Mouse (Mus musculus): ENCODE data around the gene Txn2. TPM values are rescaled to one million over a fixed set of nuclear protein-coding genes. Genes with fewer than 3 reads are reported as not detected.

Gene Txn2
- polyA plus RNA-seq, 1 experiment from 2014 or later: 249 TPM

DNA sequence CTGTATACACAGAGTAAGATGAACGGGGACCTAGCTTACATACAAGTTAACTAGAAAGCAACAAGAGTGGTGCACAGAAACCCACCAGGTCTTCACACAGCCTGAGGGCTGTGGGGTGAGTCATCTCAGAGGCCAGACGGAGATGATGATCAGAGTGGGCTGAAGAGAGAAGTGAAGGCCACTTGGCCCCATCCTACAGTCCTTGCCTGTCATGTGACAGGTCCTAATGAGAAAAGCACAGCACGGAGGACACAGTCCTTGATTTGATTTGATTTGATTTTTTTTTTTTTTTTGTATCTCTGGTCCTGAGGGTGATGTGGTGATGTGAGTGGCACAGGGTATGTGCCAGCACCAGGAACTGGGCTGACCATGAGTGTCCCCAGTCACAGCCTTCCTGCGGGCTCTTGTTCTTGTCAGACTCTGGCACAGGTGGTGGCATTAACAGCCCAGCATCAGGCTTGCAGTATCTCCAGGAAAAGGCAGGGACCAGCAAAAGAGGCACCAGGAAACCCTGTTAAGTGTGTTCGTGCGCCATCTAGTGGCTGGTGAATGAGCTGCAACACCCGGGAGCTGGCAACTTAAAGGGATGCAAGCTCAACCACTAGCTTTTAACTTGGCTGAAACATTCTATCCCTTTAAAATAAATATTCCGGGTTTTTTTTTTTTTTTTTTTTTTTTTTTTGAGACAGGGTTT is 11.8 kb downstream of the Txn2 start:
- Histone ChIP-seq H3K4me3 (no peak overlapping the region), H3K4me1 (peaks cover 17% of the 10 kb centered on the region), H3K9ac (no peak overlapping the region), H3K36me3 (peaks cover 80% of the 10 kb centered on the region), H3K27me3 (replicated peaks) (no peaks in the 10 kb centered on the region), H3K27ac (no peak overlapping the region), H3K9me3 (replicated peaks) (no peaks in the 10 kb centered on the region), H3K4me2 (no peak overlapping the region)
- ATAC-seq: no peak
- 35% methylated on average over 8 of the region's 8 CpGs for WGBS (ENCODE audit: insufficient replicate concordance)

GRCm38 (mm10) chr15:77915287-77915686 is 13.5 kb downstream of the Txn2 start:
- no peaks in the 10 kb centered on the region for H3K27me3 ChIP-seq (replicated peaks)
- H3K4me1 ChIP-seq: peaks cover 13% of the 10 kb centered on the region; the same call in 1 of the 2 replicates
- H3K4me2 ChIP-seq: no peak overlapping the region
- 86% methylated on average over 4 of the region's 4 CpGs for WGBS (ENCODE audit: insufficient replicate concordance)
- no peak for ATAC-seq
- no peaks in the 10 kb centered on the region for H3K9me3 ChIP-seq (replicated peaks)
- H3K36me3 ChIP-seq: peaks cover 63% of the 10 kb centered on the region
- no peak overlapping the region for H3K9ac ChIP-seq
- no peak overlapping the region for H3K27ac ChIP-seq
- H3K4me3 ChIP-seq: no peak overlapping the region

DNA sequence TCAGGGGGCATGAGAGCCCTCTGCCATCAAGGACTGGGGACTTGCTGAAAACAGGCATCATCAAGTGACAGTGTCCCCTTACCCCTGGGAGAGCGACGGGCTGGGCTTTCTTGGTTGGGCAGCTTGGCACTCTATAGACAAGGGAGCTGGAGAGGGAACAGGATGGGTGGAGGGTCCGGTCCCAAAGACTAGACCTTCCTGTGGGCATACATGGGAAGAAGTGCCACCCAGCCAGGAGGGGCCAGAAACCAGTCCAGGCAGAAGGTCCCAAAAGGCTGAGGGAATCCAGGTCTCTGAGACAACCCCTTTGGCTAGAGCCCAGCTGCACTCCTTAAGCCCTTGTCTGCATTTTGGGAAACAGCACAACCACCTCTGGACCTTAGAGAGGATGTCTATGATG is 14.3 kb downstream of the Txn2 start:
- Histone ChIP-seq H3K9ac (no peak overlapping the region), H3K4me3 (no peak overlapping the region), H3K27ac (no peak overlapping the region), H3K9me3 (replicated peaks) (no peaks in the 10 kb centered on the region), H3K4me2 (no peak overlapping the region), H3K36me3 (peaks cover 56% of the 10 kb centered on the region), H3K27me3 (replicated peaks) (no peaks in the 10 kb centered on the region), H3K4me1 (peaks cover 13% of the 10 kb centered on the region; the same call in 1 of the 2 replicates)
- 92% methylated on average over 3 of the region's 3 CpGs for WGBS (ENCODE audit: insufficient replicate concordance)
- ATAC-seq: no peak

DNA sequence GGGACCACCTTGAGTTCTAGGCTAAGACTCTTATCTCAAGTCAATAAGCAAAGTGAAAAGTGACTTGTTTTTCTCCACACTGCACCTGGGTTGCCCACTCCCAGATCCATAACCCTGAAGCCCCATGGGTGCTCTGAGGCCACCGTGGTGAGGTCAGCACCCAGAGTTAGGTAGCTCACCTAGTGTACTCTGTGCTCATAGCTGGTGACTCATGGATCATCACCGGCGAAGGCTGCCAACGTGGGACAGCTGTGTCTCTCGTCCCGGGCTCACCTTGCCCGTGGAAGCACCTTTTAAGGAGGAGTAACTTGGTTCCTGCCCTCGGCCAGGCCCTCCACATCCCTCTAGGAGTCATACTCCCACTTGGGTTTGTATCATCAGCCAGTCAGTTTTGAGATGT is 15.8 kb downstream of the Txn2 start:
- no peaks in the 10 kb centered on the region for H3K9me3 ChIP-seq (replicated peaks)
- H3K9ac ChIP-seq: no peak overlapping the region
- H3K4me3 ChIP-seq: no peak overlapping the region
- no peak for ATAC-seq
- H3K4me2 ChIP-seq: no peak overlapping the region
- peaks cover 41% of the 10 kb centered on the region for H3K36me3 ChIP-seq
- H3K4me1 ChIP-seq: peaks cover 18% of the 10 kb centered on the region
- peak overlapping the region; percentile 55; the same call in 1 of the 2 replicates for H3K27ac ChIP-seq
- 80% methylated on average over 8 of the region's 8 CpGs for WGBS (ENCODE audit: insufficient replicate concordance)
- no peaks in the 10 kb centered on the region for H3K27me3 ChIP-seq (replicated peaks)

GRCm38 (mm10) chr15:77912585-77912984 is 16.2 kb downstream of the Txn2 start:
- no peak overlapping the region for H3K9ac ChIP-seq
- no peak for ATAC-seq

GRCm38 (mm10) chr15:77912048-77912447 is 16.8 kb downstream of the Txn2 start:
- 47% methylated on average over 5 of the region's 5 CpGs for WGBS (ENCODE audit: insufficient replicate concordance)
- peak overlapping the region; percentile 55 for H3K27ac ChIP-seq
- peak; percentile 46; the same call in 1 of the 2 replicates for ATAC-seq

More at GRCm38 (mm10) chr15:77912585-77912984, 16.2 kb downstream of the Txn2 start:
- Histone ChIP-seq H3K36me3 (peaks cover 37% of the 10 kb centered on the region), H3K27me3 (replicated peaks) (no peaks in the 10 kb centered on the region), H3K4me3 (no peak overlapping the region), H3K27ac (peak overlapping the region; percentile 55), H3K4me1 (peaks cover 18% of the 10 kb centered on the region), H3K9me3 (replicated peaks) (no peaks in the 10 kb centered on the region), H3K4me2 (no peak overlapping the region)
- WGBS (ENCODE audit: insufficient replicate concordance): 52% methylated on average over 7 of the region's 7 CpGs

GRCm38 (mm10) chr15:77911065-77911464 is 17.7 kb downstream of the Txn2 start:
- no peak for ATAC-seq

More at GRCm38 (mm10) chr15:77912048-77912447, 16.8 kb downstream of the Txn2 start:
- Histone ChIP-seq H3K36me3 (peaks cover 34% of the 10 kb centered on the region), H3K4me2 (no peak overlapping the region), H3K9ac (no peak overlapping the region), H3K27me3 (replicated peaks) (0 out of 2 replicates have a peak, but pooled peaks cover 3% of the 10 kb centered on the region), H3K4me3 (no peak overlapping the region), H3K9me3 (replicated peaks) (no peaks in the 10 kb centered on the region), H3K4me1 (peaks cover 23% of the 10 kb centered on the region)

GRCm38 (mm10) chr15:77907646-77908518 is 20.9 kb downstream of the Txn2 start:
- peaks cover 33% of the 10 kb centered on the region for H3K27me3 ChIP-seq (replicated peaks)
- WGBS (ENCODE audit: insufficient replicate concordance): 54% methylated on average over 9 of the region's 9 CpGs
- no peak overlapping the region for H3K4me3 ChIP-seq
- no peak overlapping the region for H3K4me2 ChIP-seq
- H3K36me3 ChIP-seq: no peaks in the 10 kb centered on the region
- peaks cover 45% of the 10 kb centered on the region for H3K4me1 ChIP-seq
- H3K9ac ChIP-seq: no peak overlapping the region
- H3K9me3 ChIP-seq (replicated peaks): no peaks in the 10 kb centered on the region
- H3K27ac ChIP-seq: no peak overlapping the region
- no peak for ATAC-seq

More at GRCm38 (mm10) chr15:77911065-77911464, 17.7 kb downstream of the Txn2 start:
- Histone ChIP-seq H3K27me3 (replicated peaks) (peaks cover 13% of the 10 kb centered on the region), H3K4me1 (peaks cover 32% of the 10 kb centered on the region), H3K9me3 (replicated peaks) (no peaks in the 10 kb centered on the region), H3K27ac (0 out of 2 replicates have a peak overlapping the region, but pooled peaks have one; percentile 7), H3K36me3 (peaks cover 24% of the 10 kb centered on the region), H3K4me3 (no peak overlapping the region), H3K9ac (no peak overlapping the region), H3K4me2 (no peak overlapping the region)
- 53% methylated on average over 2 of the region's 2 CpGs for whole genome bisulfite sequencing (ENCODE audit: insufficient replicate concordance)

- ATAC-seq: peak; percentile 13; the same call in 1 of the 2 replicates
- Histone ChIP-seq H3K4me1 (peaks cover 39% of the 10 kb centered on the region), H3K9ac (no peak overlapping the region)
Measured at GRCm38 (mm10) chr15:77906545-77906944, 22.3 kb downstream of the Txn2 start.

GRCm38 (mm10) chr15:77906081-77906480 is 22.7 kb downstream of the Txn2 start:
- no peaks in the 10 kb centered on the region for H3K36me3 ChIP-seq
- no peak overlapping the region for H3K4me2 ChIP-seq
- 80% methylated on average over 8 of the region's 8 CpGs for WGBS (ENCODE audit: insufficient replicate concordance)
- no peaks in the 10 kb centered on the region for H3K9me3 ChIP-seq (replicated peaks)
- no peak overlapping the region for H3K9ac ChIP-seq
- no peak overlapping the region for H3K4me3 ChIP-seq
- H3K4me1 ChIP-seq: peaks cover 39% of the 10 kb centered on the region
- H3K27ac ChIP-seq: no peak overlapping the region
- ATAC-seq: no peak
- peaks cover 33% of the 10 kb centered on the region for H3K27me3 ChIP-seq (replicated peaks)

More at GRCm38 (mm10) chr15:77906545-77906944, 22.3 kb downstream of the Txn2 start:
- H3K9me3 ChIP-seq (replicated peaks): no peaks in the 10 kb centered on the region
- no peak overlapping the region for H3K4me3 ChIP-seq
- H3K36me3 ChIP-seq: no peaks in the 10 kb centered on the region
- 43% methylated on average over 10 of the region's 10 CpGs for WGBS (ENCODE audit: insufficient replicate concordance)
- no peak overlapping the region for H3K27ac ChIP-seq
- peaks cover 33% of the 10 kb centered on the region for H3K27me3 ChIP-seq (replicated peaks)
- no peak overlapping the region for H3K4me2 ChIP-seq

- H3K27ac ChIP-seq: no peak overlapping the region
Measured at GRCm38 (mm10) chr15:77905275-77905970, 23.4 kb downstream of the Txn2 start.

More at GRCm38 (mm10) chr15:77905275-77905970, 23.4 kb downstream of the Txn2 start:
- 8% methylated on average over 26 of the region's 26 CpGs for WGBS (ENCODE audit: insufficient replicate concordance)
- Histone ChIP-seq H3K4me1 (peaks cover 39% of the 10 kb centered on the region), H3K27me3 (replicated peaks) (peaks cover 33% of the 10 kb centered on the region), H3K4me3 (peak overlapping the region; percentile 34), H3K9me3 (replicated peaks) (no peaks in the 10 kb centered on the region), H3K4me2 (peak overlapping the region; percentile 51), H3K36me3 (no peaks in the 10 kb centered on the region), H3K9ac (no peak overlapping the region; the same call in 1 of the 2 replicates)
- ATAC-seq: peak; percentile 55
